Mouse (Mus musculus): ENCODE measurements at regions not wholly inside any gene's neighbourhood (a gene's known extent, or its start where the extent isn't known, plus 50 kb on each side); places are given as distances from the start of the nearest gene placed in this dataset.

- Histone ChIP-seq H3K4me3 (ENCODE audit: low read depth, low read length) (no peak overlapping the region), H3K4me1 (ENCODE audit: insufficient read depth) (peaks cover 3% of the 10 kb centered on the region; the same call in 1 of the 2 replicates), H3K9ac (no peak overlapping the region), H3K36me3 (ENCODE audit: insufficient read depth) (no peaks in the 10 kb centered on the region), H3K27ac (ENCODE audit: low read depth, low read length) (no peak overlapping the region), H3K27me3 (ENCODE audit: insufficient read depth, low read length) (no peaks in the 10 kb centered on the region), H3K4me2 (ENCODE audit: low read depth) (no peak overlapping the region), H3K9me3 (ENCODE audit: low read length) (no peaks in the 10 kb centered on the region)
- 65% methylated on average over 12 of the region's 12 CpGs for WGBS
- ATAC-seq (no peak), DNase-seq (no peak)
- TF ChIP-seq CTCF (IDR thresholded peaks at IDR 0.05; ENCODE audit: low read depth): no peak
Observed at GRCm38 (mm10) chr10:17196205-17196604, 526.8 kb upstream of the Cited2 start.

GRCm38 (mm10) chr10:17196636-17197035, 526.4 kb upstream of the Cited2 start:
- H3K4me2 ChIP-seq (ENCODE audit: low read depth): no peak overlapping the region
- ATAC-seq: no peak
- DNase-seq: no peak
- WGBS: 26% methylated on average over 1 of the region's 1 CpGs
- H3K9ac ChIP-seq: no peak overlapping the region
- peaks cover 3% of the 10 kb centered on the region; the same call in 1 of the 2 replicates for H3K4me1 ChIP-seq (ENCODE audit: insufficient read depth)
- H3K36me3 ChIP-seq (ENCODE audit: insufficient read depth): no peaks in the 10 kb centered on the region
- H3K27me3 ChIP-seq (ENCODE audit: insufficient read depth, low read length): no peaks in the 10 kb centered on the region
- no peak overlapping the region for H3K4me3 ChIP-seq (ENCODE audit: low read depth, low read length)
- H3K9me3 ChIP-seq (ENCODE audit: low read length): no peaks in the 10 kb centered on the region
- no peak overlapping the region for H3K27ac ChIP-seq (ENCODE audit: low read depth, low read length)
- no peak for TF ChIP-seq CTCF (IDR thresholded peaks at IDR 0.05; ENCODE audit: low read depth)

- no peak for TF ChIP-seq CTCF (IDR thresholded peaks at IDR 0.05; ENCODE audit: low read depth)
- DNase-seq: no peak
- no peaks in the 10 kb centered on the region for H3K27me3 ChIP-seq (ENCODE audit: insufficient read depth, low read length)
- no peaks in the 10 kb centered on the region for H3K9me3 ChIP-seq (ENCODE audit: low read length)
- no peak overlapping the region for H3K27ac ChIP-seq (ENCODE audit: low read depth, low read length)
- 69% methylated on average over 8 of the region's 8 CpGs for WGBS
- no peak overlapping the region for H3K9ac ChIP-seq
- peaks cover 12% of the 10 kb centered on the region for H3K4me1 ChIP-seq (ENCODE audit: insufficient read depth)
- H3K36me3 ChIP-seq (ENCODE audit: insufficient read depth): no peaks in the 10 kb centered on the region
- H3K4me2 ChIP-seq (ENCODE audit: low read depth): no peak overlapping the region
- ATAC-seq: no peak
- no peak overlapping the region for H3K4me3 ChIP-seq (ENCODE audit: low read depth, low read length)
Observed at GRCm38 (mm10) chr10:17200524-17201426, 522.2 kb upstream of the Cited2 start.

- Histone ChIP-seq H3K9ac (no peak overlapping the region), H3K4me3 (ENCODE audit: low read depth, low read length) (no peak overlapping the region), H3K9me3 (ENCODE audit: low read length) (no peaks in the 10 kb centered on the region), H3K27ac (ENCODE audit: low read depth, low read length) (no peak overlapping the region), H3K27me3 (ENCODE audit: insufficient read depth, low read length) (no peaks in the 10 kb centered on the region), H3K4me2 (ENCODE audit: low read depth) (no peak overlapping the region), H3K4me1 (ENCODE audit: insufficient read depth) (peaks cover 12% of the 10 kb centered on the region), H3K36me3 (ENCODE audit: insufficient read depth) (no peaks in the 10 kb centered on the region)
- no peak for DNase-seq
- no peak for TF ChIP-seq CTCF (IDR thresholded peaks at IDR 0.05; ENCODE audit: low read depth)
- WGBS: 90% methylated on average over 1 of the region's 1 CpGs
- ATAC-seq: no peak
Observed at GRCm38 (mm10) chr10:17201427-17201745, 521.6 kb upstream of the Cited2 start.

- DNase-seq (peak; percentile 81), ATAC-seq (peak; percentile 92)
- H3K36me3 ChIP-seq (ENCODE audit: insufficient read depth): no peaks in the 10 kb centered on the region
- 0 out of 2 replicates have a peak overlapping the region, but pooled peaks have one; percentile 31 for H3K9ac ChIP-seq
- no peak for TF ChIP-seq CTCF (IDR thresholded peaks at IDR 0.05; ENCODE audit: low read depth)
- 4% methylated on average over 4 of the region's 4 CpGs for WGBS
- H3K27ac ChIP-seq (ENCODE audit: low read depth, low read length): peak overlapping the region; percentile 62
- H3K27me3 ChIP-seq (ENCODE audit: insufficient read depth, low read length): no peaks in the 10 kb centered on the region
- no peak overlapping the region for H3K4me3 ChIP-seq (ENCODE audit: low read depth, low read length)
- peaks cover 12% of the 10 kb centered on the region for H3K4me1 ChIP-seq (ENCODE audit: insufficient read depth)
- H3K4me2 ChIP-seq (ENCODE audit: low read depth): no peak overlapping the region
- H3K9me3 ChIP-seq (ENCODE audit: low read length): no peaks in the 10 kb centered on the region
Observed at GRCm38 (mm10) chr10:17202556-17203415, 520.2 kb upstream of the Cited2 start.

GRCm38 (mm10) chr10:17203416-17204110, 519.5 kb upstream of the Cited2 start:
- Histone ChIP-seq H3K27me3 (ENCODE audit: insufficient read depth, low read length) (no peaks in the 10 kb centered on the region), H3K4me2 (ENCODE audit: low read depth) (no peak overlapping the region), H3K4me3 (ENCODE audit: low read depth, low read length) (no peak overlapping the region), H3K9ac (0 out of 2 replicates have a peak overlapping the region, but pooled peaks have one; percentile 31), H3K36me3 (ENCODE audit: insufficient read depth) (no peaks in the 10 kb centered on the region), H3K4me1 (ENCODE audit: insufficient read depth) (peaks cover 12% of the 10 kb centered on the region), H3K27ac (ENCODE audit: low read depth, low read length) (0 out of 2 replicates have a peak overlapping the region, but pooled peaks have one; percentile 62), H3K9me3 (ENCODE audit: low read length) (no peaks in the 10 kb centered on the region)
- WGBS: 46% methylated on average over 4 of the region's 4 CpGs
- DNase-seq (no peak), ATAC-seq (no peak)
- no peak for TF ChIP-seq CTCF (IDR thresholded peaks at IDR 0.05; ENCODE audit: low read depth)

Data from forebrain, postnatal 0 days (tissue).